Mouse (Mus musculus) skeletal muscle tissue, adult 2 months (tissue): ENCODE measurements around the gene Olfr1234.

Experiments
- DNase-seq: peaks from one replicate; pipeline ENCODE4 v3.0.0-alpha.2; 2012; ENCODE audit warnings: low read depth, low spot score

The Olfr1234 gene

DNA sequence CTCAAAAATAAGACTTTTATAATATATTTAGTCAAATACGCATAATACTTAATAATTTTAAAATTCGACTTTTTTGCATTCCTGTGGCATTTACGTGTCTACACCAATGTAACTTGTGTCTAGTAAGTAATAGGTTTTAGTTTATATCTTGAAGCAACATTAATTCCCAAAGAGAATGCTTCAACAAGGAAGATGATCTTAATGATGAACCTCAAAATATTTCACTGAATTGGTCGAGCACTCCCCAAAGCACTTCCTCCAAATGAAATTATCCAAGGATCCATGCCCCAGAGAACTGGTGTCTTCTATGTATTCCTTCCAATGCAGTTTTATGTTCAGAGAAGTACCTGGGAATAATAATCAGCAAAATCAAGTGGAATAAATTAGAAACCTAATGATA is at the start of gene Olfr1234:
Gene Olfr1234 (minus strand): TSS at position 101 of the 400 bp plus-strand sequence.
- no peak for DNase-seq

DNA sequence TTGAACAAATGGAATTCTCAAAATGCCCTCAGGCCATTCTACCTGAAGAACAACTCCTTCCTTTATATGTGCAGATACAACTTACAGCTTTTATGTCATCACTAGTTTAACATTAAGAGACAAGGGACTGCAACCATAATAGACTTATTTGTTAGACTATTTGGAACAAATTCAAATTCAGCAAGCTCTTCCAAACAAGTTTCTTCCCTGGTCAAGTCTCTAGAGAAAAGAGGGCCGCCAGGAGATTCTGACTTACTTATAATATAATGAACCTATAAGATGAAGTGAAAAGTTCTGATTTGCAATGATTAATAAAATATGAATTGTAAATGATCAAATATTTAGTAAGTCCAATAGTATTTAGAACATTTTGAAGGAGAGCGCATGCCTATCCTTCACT is 44.9 kb upstream of the Olfr1234 start, which contains the start of gene Olfr1238:
Gene Olfr1238 (minus strand): TSS at position 101 of the 400 bp plus-strand sequence.
- no peak for DNase-seq

DNA sequence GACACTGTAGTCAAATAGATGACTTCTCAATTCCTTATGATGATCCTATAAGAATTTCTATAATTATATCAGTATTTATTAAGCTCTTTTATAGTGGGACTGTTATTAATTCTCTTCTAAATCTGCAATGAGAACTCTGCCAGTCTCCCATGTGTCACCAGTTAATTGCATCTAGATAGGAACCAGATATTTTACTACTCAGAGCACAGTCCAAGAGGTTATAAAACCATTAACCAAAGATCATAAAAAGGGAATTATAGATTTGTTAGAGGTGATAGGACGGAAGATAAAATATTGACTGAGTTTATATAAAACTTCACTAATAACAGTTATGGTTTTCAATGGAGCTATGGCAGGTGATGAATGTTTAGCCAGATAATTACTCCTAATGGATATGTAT is 36.2 kb upstream of the Olfr1234 start:
- DNase-seq = no peak

DNA sequence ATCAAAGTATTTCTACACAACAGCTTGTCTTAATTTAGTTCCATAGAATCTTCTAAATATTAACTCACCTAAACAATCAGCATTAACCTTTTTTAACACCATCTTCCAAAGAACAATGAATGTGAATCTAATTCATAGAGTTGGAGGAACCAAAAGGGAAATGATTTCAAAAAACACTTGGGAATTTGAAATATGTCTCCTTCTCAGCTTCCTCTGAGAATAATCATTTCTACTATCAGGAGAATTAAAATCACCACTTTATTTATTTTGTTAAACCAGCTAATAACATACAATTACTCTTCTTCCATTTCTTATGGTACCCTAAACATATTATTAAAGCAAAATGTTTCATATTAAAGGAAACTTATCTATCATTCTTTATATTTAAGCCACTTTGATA is 22.4 kb downstream of the Olfr1234 start, which contains the start of gene Olfr1233:
Gene Olfr1233 (minus strand): TSS at position 101 of the 400 bp plus-strand sequence.
- no peak for DNase-seq

DNA sequence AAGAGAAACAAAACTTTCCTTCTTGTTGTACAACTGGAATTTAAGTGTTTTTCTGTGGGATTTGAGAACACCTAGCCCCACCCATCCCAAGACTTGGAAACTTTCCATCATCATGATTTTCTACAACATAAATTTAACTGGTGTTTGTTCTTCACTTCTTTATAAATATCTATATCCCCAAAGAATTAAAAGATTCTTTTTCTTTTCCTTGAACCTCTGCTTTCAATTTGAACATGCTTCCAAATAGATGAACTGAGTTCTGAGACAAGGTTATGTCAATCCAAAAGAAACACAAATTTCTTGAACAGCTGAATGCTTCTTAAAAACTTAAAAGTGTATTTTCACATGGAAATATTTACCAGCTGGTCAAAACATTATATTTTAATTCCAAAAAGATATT is 35.1 kb downstream of the Olfr1234 start, which contains the start of gene Olfr1232:
Gene Olfr1232 (minus strand): TSS at position 101 of the 400 bp plus-strand sequence.
- no peak for DNase-seq
